Mouse (Mus musculus) adrenal gland, adult 18-20 months (tissue): ENCODE results near the gene Ntng1. TPM values are rescaled to one million over a fixed set of nuclear protein-coding genes. Genes with fewer than 3 reads are reported as not detected.

Experiments used
- DNase-seq, 2 experiments: peaks; one replicate each; pipeline ENCODE4 v3.0.0; 2021 to 2022; ENCODE audit warnings: low spot score in 2 of 2
- total RNA-seq, 2 experiments: library from RNA; stranded (reverse); gene quantifications; 1 replicate in 1 of 2; 2 replicates in 1 of 2; pipeline ENCODE4 v1.2.3; 2021

Ntng1 gene
- total RNA-seq, 2 experiments from 2014 or later: 2.4 to 3.9 TPM

DNA sequence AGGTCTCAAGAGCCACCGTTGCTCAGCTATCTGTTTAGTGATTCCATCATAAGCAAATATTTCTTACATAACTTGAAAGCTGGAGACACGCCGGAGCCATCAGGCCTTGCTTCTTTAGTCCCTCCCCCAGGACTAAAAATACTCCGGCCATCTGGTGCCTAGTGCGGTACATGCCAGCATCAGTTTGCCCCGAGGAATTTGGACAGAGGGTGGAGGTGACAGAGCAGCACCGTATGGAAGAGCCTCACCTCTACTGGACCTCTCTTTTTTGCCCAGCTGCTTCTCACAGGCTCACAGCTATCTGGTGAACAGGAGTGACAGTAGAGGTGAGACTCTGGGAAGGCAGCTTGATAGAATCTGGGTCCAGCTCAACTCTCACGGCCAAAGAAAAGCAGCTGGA lies 211.6 kb downstream of the Ntng1 start:
- DNase-seq: no peak

DNA sequence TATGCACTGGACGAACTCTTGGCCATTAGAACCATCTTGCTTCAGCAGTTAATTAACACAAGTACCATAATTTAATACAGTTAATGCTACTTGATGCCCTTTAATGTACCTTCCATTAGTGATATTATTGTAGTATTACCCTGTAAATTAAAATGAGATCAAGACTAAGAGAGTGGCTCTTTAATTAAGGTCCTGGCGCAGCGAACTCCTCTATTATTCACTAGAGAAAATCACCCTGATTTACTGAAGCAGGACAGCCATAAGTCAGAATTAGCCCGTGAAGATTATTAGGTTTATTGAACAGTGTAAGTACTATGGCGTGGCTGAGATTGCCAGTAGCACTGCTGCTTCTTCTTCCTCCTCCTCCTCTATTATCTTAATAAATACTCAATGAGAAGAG lies 212.8 kb downstream of the Ntng1 start:
- DNase-seq: no peak

DNA sequence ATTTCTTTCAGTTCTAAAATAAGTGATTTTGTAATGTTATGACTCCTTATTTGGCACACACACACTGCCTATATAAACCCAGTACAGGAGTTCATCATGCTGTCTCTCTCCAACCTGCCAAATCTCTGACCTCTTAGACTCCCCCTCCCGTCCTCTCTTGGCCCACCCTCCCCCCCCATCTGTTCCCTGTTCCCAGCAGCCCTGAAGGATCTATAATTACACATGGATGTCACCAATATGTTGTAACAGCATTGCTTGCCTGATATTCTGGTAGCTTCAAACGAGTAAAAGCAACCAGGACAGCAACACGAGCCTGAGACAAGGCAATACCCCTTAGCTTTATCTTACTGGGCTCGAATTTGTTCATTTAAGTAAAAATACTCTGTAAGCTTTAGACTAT lies 220.0 kb downstream of the Ntng1 start:
- no peak for DNase-seq

DNA sequence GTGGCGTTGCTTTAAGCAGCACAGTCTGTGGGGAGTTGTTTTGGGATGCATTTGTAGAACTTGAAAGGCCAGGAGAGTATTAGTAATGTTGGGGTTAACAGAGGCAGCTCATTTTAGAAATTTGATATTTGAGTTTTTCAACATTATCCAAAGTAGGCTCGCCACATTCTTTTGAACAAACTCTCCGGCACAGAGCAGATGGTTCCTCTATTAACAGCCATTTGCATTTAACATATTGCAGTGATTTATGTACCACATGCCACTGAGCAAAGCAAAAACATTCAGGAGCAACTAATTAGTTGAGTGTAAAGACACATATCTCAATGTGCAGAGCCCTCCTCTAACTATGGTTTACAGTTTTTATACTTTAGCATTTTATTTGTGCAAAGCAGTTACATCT lies 224.8 kb downstream of the Ntng1 start:
- DNase-seq: no peak

DNA sequence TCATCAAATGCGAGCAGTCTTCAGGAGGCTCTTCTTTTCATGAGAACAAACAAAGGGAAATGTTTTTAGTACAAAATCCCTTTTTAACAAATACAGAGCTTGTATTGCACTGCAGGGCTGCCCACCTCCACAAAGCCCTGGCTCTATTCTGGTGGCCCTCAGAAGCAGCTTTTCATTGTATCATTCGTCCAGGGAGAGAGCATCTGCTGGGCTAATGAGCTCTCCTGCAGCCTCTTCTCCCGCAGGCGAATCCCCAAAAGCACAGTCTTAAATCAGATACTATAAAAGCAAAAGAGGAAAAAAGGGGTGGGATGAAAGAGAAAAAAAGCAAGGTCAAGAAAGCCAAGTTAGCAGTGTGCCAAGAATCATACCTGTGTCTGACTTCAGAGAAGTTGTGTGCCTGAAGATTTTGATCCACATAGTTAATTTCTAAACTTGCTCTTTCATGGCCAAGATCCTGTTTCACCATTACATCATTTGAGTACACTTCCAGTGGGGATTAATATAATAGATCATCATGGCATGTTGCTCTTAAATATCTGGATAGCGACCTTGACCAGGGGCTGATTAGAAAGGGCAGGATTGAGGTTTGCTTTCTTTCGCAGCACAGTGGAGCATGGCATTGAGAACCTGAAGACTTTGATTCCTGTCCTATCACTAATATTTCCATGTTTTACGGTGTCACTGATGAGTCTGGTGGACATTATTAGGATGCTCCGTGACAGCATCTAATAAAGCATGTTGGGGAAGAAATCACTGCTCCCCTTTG lies 225.7 kb downstream of the Ntng1 start:
- DNase-seq: no peak

DNA sequence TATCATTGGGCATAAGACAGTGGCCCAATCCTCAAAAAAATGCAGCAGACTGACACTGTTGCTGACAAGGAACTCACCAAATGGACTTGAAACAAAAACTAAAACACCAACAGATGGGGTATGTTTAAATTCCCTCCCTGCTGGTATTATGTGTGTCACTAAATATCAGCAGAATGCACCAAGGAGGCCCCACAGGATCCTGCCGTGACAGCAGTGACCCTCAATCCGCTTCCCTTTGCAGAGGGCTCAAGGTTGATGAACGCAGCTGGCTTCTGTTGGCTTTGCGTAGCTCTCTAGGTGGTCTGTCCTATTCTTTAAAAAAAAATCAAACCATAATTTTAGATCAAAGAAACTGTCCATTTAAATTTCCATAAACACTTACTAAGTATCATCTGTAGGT lies 226.7 kb downstream of the Ntng1 start:
- DNase-seq: no peak

DNA sequence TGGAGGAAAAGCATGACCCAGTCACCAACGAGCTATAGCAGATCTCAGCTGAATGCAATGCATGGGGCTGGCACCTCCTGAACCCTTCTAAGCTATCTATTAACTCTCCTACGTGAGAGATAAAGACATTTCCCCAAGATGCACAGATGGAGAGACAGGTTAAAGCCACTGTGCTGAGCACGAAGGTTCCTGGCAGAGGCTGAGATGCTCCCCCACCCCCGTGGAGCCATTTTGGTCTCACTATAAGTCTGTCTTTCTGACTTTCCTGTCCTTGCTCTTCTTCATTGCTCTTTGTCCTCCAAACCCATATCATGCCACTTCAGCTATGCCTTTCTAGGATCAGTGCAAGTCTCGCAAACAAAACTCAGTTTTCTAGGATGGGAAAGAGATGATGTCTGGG lies 229.6 kb downstream of the Ntng1 start:
- no peak for DNase-seq

DNA sequence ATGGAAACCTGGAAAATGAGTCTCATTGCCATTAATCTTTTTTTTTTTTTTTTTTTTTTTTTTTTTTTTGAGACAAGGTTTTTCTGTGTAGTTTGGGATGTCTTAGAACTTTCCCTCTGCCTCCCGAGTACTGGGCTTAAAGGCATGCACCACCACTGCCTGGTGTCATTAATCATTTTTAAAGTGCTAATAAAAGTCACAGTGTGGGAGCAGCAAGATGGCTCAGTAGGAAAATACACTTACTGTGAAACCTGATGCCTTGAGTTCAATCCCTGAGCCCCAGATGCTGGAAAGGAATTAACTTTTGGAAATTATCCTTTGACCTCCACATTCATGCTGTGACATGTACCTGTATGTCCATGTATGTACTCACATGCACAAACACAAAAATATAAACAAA lies 253.2 kb downstream of the Ntng1 start:
- DNase-seq: no peak

DNA sequence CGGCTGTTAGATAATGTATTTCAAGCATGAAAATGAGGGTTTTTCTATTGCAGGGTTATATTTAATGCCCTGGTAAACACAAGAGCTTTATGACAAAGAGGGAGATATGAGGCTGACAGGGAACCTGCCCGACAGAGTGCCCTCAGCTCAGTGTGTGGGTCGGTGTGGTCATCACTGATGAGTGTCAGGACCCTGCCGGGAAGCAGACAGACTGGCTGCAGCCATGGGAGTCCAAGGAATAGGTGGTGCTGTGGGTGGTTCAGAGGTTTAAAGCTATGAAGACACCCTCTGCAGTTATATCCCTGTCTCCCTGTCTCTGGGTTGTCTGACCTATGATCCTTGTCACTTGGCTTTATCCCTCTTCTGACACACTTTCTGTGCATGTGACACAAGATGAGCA lies 258.1 kb downstream of the Ntng1 start:
- no peak for DNase-seq

DNA sequence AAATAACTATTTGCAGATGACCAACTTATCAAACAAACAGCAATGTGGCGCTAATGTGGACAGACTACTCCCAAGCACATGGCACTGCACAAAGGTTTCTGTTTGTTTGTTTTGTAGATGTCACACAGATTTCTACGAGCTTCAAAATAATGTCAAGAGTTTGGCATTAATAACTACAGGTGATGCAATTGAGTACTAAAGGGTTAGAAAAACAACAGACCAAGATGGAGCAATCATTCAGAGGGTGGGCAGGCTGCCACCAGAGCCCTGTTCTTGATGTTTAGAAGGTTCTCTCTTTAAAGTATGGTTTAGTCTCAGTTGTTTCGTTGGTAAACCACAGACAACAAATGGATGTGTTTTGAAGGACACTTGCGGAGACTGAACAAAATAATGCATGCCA lies 264.8 kb downstream of the Ntng1 start:
- DNase-seq: no peak

DNA sequence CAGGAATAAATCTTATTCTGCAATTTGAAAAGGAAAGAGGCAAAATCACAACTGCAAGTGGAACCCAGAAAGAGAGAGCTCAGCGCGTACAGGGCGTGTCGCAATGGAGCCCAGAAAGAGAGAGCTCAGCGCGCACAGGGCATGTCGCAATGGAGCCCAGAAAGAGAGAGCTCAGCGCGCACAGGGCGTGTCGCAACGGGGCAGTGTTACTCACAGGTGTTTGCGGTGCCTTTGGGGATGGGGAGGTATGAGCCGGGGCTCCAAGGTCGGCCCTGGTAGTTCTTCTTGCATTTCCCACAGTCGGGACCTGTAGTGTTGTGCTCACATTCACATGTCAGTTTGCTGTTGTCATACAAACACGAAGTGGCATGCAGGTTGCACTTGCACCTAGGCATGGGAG lies 271.8 kb downstream of the Ntng1 start:
- DNase-seq: no peak

DNA sequence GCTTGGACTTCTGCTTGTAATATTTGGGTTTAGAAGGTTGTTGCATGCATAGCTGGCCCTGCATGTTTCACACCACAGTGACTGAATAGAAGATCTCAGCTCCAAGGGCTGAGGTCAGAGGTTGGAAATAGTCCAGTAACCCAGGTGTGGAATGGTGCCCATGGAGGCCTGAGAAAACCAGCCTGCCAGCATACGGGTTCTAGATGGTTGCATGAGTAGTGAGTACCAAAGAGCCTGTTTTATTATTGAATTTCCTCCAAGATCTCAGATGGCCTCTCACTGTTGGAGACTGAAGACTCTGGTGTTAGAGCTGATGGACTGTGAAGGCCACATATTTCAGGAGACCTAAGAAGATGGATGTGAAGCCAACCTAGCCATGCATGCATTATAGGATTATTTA lies 285.5 kb downstream of the Ntng1 start:
- no peak for DNase-seq

DNA sequence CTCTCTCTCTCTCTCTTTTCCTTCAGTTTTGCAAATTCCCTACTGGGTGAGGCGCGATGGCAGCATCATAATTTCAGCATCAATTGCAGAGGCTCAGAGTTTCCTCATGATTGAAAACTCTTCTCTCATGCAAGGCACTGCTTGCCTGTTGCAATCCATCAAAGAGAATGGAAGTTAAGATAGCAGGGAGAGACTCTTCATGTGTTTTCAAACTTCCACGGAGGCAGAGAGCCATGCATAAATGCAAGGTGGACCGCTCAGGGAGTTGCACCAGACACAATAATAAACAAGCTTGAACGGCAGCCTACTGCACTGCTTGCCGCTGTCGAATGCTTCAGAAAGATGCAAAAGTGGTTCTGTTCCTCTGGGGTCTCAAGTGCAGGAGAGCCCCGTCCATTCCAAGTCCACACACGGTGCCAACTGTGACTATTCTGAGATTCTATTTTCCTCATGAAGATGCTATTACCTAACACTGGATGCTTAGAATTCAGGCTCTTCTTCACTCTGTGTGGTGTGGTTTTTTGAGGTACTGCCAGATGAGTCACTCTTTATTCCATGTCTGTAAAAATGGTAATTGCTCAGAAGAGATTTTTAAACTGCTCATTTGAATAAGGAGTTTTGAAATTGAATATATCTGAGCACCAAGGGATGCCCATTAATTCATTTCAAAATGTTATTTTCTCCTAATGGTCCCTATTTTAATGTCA lies 289.2 kb downstream of the Ntng1 start:
- DNase-seq: no peak

DNA sequence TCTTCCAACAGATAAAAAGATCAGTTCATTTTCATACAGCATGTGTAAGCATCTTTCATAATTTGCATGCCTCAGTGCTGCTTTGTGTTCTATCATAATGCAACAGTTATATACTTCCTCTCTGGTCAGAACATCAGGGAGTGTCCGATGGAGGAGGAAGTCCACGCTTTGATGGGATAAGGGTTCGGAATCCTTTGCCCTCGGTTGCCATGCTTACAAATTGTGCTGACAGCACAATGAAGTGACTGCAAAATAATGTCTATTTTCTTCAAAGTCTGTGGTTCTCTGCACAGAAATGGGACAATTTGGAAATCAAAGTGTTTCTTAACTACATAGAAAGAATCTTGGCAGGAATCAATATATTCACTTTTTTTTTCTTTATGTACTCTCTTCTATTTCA lies 297.2 kb downstream of the Ntng1 start:
- DNase-seq: no peak

DNA sequence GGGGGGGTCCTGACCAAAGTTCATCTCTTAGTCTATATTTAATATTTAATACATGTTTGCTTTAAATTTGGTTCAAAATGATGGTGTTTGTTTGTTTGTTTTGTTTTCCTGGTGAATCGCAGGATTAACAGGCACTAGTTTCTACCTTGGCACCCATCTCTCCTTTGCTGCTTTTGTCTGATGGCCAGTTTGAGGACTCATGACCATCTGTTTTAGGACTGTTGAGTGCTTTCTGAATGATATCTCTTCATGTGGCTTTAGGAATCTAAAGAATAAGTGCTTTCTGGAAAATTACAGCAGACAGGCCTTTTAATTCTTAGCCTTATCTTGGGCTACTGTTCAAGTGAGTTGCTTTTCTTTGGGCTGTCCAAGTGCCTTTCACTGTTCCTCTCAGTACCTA lies 318.0 kb downstream of the Ntng1 start:
- DNase-seq: no peak

DNA sequence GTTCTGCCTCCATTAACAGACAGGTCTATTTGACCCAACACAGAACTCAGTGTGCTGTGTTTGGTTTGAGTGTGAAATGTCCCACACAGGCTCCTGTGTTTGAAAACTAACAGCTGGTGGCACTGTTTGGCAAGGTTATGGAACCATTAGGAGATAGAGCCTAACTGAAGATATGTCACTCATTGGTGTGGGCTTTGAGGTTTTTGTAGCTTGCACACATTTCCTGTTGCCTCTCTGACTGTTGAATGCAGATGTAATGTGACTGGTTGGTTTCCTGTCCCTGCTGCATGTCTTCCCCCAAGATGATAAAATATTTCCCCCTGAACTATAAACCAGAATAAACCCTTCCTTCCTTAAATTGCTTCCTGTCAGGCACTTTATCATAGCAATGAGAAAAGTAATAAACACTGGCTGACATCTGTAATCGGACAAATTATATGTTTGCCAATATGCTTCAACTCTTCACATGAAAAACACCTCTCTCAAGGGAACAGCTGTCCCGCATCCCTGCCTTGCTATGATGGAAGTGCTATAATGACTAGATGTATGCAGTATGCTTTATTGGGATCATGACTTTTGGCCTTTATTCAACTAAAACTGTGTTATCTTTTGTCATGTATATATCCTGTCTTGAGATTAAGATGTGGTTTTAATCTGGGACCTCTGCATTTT lies 320.9 kb downstream of the Ntng1 start:
- no peak for DNase-seq

DNA sequence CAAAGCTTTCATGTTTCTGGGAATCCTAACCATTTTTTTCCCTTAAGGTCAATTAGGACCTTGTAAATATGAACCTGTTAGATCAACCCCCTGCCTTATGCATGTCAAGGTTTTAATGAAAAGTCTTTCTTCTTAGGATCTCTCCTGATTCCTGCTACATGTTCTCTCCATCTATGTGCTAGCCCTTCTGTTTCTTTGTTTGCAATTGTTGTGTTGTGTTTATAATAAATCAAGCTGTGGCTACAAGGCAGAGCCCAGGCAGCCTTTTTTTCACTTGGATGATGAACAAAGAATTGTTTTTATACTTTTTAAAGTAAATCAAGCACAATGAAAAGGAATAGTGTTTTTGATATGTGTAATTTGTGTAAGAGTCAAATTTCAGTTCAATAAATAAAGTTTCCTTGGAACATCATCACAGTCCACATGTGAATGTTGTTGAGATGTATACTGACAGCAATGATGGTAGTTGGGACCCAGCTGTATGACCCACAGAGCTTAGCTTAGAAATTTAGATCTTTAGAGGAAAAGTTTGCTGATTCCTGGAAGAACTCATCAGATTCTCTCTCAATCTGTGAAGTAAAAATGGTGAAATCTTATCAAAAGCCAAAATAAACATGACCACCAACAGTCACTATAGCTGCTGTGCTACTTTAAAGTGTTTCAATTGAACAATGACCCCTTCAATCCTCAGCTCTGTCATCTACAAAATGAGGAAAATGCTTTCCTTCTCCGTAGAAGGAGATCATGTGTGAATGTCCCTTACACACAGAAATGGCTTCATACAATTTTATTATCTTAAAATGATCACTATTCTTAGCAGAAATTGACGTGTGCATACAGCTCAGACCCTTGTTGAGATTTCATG lies 324.8 kb downstream of the Ntng1 start:
- DNase-seq: no peak

DNA sequence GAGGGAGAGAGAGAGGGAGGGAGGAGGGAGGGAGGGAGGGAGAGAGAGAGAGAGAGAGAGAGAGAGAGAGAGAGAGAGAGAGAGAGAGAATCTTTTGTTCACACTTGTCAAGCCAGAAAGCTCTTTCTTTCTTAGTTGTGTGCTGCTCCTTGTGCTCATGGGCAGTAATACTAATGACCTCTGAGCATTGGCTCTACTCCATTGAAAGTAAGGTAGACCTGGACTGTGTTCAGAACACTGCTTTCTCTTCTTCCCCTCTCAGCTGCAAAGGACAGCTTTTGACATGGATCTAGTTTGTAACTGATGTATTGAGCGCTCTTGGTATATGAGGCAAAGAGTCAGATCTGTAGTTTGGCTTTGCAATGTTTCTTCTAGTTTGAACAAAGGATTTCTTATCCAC lies 334.7 kb downstream of the Ntng1 start:
- DNase-seq: no peak

DNA sequence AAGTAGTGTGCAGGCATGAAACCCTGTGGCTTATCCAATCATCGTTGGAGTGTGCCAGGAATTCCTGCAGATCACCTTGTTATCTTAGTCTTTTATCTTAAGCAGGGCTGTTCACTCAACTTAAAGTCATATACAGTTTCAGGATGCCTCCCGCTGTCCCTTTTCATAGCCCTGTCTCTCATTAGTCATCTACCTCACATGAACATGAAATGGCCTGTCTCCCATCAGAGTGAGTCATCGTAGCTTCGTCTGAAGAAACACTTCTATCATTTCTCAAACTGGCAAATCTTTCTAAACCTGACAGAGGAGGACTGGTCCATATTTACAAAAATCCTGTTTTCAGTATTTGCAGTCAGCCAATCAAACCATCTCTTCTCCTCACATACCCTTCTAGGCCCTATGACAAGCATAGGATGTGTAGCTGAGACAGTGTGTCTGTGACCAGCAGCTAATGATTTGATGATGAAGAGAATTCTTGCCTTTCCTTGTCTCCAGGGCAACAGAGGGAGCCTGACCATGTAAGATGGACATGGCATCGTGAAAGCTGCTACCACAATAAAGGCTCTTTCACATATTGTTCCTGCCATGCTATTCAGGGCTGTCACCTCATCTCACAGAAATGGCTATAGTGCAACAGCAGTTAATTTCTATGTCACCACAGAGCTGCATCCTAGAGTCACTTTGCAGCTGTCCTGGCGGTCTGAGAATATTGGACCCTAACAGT lies 336.4 kb downstream of the Ntng1 start:
- DNase-seq: no peak

DNA sequence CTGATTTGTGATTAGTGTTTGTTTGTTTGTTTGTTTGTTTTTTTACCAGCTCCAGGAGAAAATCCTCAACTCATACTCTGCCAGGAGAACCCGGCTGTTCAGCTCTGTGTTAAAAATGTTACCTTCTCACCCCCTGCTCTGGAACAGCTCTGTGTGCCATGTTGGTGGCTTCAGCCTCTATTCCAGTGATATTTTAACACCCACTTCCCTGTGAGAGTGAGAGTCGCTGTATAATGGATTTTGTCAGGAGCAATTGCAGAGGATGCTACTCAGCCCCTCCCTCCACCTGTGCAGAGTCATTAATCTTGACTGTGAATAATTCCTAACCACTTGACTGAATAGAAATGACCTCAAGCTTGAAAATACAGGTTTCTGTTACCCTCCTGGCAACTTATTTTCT lies 339.7 kb downstream of the Ntng1 start:
- no peak for DNase-seq

DNA sequence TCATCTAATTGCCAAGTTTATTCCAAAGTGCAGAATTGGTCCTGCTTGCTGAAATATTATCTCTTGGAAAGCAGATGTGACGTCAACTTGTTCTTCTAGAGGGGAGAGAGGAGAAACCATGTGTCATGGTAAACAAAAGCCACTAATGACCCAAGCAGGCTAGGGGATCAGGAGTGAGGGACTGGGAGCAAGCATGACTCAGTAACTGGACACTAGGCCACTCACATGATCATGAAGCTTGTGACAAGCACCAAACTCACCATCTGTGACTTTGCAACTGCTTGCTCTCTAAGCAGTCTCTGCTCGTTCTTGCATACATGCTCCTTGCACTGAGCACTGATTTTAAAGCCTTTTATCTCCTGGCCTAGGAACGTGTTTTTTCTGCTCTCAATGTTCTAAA lies 340.2 kb downstream of the Ntng1 start:
- no peak for DNase-seq
